Mouse (Mus musculus) limb, embryonic 10.5 days (tissue): ENCODE measurements around the gene Rassf1. TPM values are rescaled to one million over a fixed set of nuclear protein-coding genes. Genes with fewer than 3 reads are reported as not detected.

Source experiments
- DNase-seq: peaks from one replicate; pipeline ENCODE4 v3.0.0-alpha.2; 2017; ENCODE audit warnings: low spot score
- H3K27ac ChIP-seq: fragments of 300-500 bp; sonication (generic); 2 replicates; pipeline ENCODE4 v1.5.1; 2016; ENCODE audit warnings: mild to moderate bottlenecking
- H3K27me3 ChIP-seq: fragments of 300-500 bp; sonication (generic); 2 replicates; pipeline ENCODE4 v1.6.1; 2016; ENCODE audit warnings: low read depth, mild to moderate bottlenecking; ENCODE audit not compliant: poor library complexity, severe bottlenecking
- H3K36me3 ChIP-seq: fragments of 300-500 bp; sonication (generic); 2 replicates; pipeline ENCODE4 v1.6.1; 2016; ENCODE audit warnings: mild to moderate bottlenecking, moderate library complexity
- H3K4me1 ChIP-seq: fragments of 300-500 bp; sonication (generic); 2 replicates; pipeline ENCODE4 v1.6.1; 2016
- H3K4me3 ChIP-seq: fragments of 300-500 bp; sonication (generic); 2 replicates; pipeline ENCODE4 v1.5.1; 2016; ENCODE audit warnings: mild to moderate bottlenecking, moderate library complexity
- H3K9me3 ChIP-seq: fragments of 300-500 bp; sonication (generic); replicated peaks from 2 replicates; pipeline ENCODE4 v1.6.1; 2016; ENCODE audit warnings: mild to moderate bottlenecking
- WGBS: fragments of 180-500 bp; shearing (Covaris S2); methylation state at CpG from one replicate; pipeline ENCODE4 v1.1.7; 2016; 5-methylcytosine and 5-hydroxymethylcytosine counted together
- polyA plus RNA-seq: library from polyadenylated mRNA; unstranded; fragments of >200 nt; fragmentation: Nextera tagmentation; extraction: Ambion mirVana; gene quantifications from 2 replicates; pipeline ENCODE4 v1.2.1, GENCODE M21; 2016

Rassf1 gene
- polyA plus RNA-seq, 1 experiment from 2014 or later: 57.4 TPM

GRCm38 (mm10) chr9:107580501-107581317 lies 29.4 kb downstream of the Rassf1 start, which contains the start of gene Hyal3:
TSS of gene Hyal3 (plus strand) at chr9:107580818.
- DNase-seq: peak; percentile 78
- Histone ChIP-seq H3K4me3 (peak within 1 kb of the TSS; percentile 61), H3K36me3 (peaks cover 35% of the 10 kb centered on the region), H3K4me1 (peaks cover 60% of the 10 kb centered on the region), H3K27ac (peak within 1 kb of the TSS; percentile 89), H3K27me3 (no peaks in the 10 kb centered on the region), H3K9me3 (no peaks in the 10 kb centered on the region)
- WGBS: under 1% methylated on average over 32 of the region's 32 CpGs

DNA sequence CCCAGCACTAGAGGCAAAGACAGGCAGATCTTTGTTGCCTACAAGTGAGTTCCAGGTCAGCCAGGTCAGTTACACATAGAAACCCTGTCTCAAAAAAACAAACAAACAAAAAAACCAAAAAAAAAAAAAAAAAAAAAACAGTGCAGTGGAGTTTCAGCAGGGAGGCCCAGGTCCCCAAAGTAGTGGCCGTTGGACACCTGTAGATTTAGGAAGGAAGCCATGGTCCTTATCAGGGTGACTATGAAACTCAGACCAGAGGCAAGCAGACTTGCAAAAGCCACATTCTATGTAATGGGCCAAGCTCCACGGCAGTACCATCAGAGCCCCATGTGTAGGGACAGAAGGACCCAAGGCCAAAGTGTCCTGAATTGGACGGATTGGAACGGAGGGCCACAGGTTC lies 30.2 kb downstream of the Rassf1 start:
- DNase-seq: no peak
- Histone ChIP-seq H3K9me3 (no peaks in the 10 kb centered on the region), H3K4me3 (peak overlapping the region; percentile 61), H3K4me1 (peaks cover 57% of the 10 kb centered on the region), H3K27me3 (no peaks in the 10 kb centered on the region), H3K36me3 (peaks cover 35% of the 10 kb centered on the region), H3K27ac (peak overlapping the region; percentile 89)
- 80% methylated on average over 4 of the region's 4 CpGs for WGBS

DNA sequence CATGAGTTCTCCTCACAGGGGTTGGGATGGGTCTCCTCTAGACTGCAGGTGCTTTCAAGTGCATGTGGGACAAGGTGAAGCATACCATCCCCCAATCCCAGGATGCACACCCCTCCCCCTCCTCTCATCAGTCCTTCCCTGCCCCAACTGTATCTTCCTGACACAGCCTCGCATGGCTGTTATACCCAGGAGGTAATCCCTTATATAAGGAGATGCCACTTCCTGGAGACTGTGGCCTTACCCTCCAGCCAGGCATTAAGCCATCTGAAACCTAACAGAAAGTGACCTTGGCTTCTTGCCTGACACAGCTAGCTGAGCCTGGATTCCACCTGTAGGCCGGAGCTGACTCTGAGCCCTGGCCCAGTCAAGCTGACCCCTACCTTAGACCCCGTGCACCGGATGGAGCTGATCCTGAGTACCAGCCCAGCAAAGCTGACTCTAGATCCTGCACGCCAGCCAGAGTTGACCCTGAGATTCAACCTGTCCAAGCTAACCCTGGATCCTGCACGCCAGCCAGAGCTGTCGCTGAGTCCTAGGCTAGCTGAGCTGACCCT lies 31.2 kb downstream of the Rassf1 start:
- H3K27me3 ChIP-seq: no peaks in the 10 kb centered on the region
- no peak overlapping the region for H3K27ac ChIP-seq
- H3K36me3 ChIP-seq: peaks cover 35% of the 10 kb centered on the region
- 91% methylated on average over 7 of the region's 7 CpGs for WGBS
- no peaks in the 10 kb centered on the region for H3K9me3 ChIP-seq
- H3K4me1 ChIP-seq: peaks cover 48% of the 10 kb centered on the region
- 0 out of 2 replicates have a peak overlapping the region, but pooled peaks have one; percentile 2 for H3K4me3 ChIP-seq
- DNase-seq: no peak

DNA sequence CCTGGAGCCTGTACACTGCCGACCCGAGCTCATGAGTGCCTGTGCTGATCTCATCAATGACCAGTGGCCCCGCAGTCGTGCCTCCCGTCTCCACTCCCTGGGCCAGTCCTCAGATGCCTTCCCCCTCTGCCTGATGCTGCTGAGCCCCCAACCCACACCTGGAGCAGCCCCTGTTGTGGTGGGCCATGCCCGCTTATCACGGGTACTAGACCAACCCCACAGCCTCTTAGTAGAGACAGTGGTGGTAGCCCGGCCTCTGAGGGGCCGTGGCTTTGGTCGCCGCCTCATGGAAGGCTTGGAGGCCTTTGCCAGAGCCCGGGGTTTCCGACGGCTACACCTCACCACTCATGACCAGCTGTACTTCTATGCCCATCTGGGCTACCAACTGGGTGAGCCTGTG lies 31.8 kb downstream of the Rassf1 start:
- H3K4me3 ChIP-seq: no peak overlapping the region
- 95% methylated on average over 14 of the region's 14 CpGs for WGBS
- H3K36me3 ChIP-seq: peaks cover 33% of the 10 kb centered on the region
- no peak overlapping the region for H3K27ac ChIP-seq
- H3K9me3 ChIP-seq: no peaks in the 10 kb centered on the region
- DNase-seq: no peak
- H3K27me3 ChIP-seq: no peaks in the 10 kb centered on the region
- peaks cover 48% of the 10 kb centered on the region for H3K4me1 ChIP-seq

GRCm38 (mm10) chr9:107586504-107586903 lies 35.1 kb downstream of the Rassf1 start:
- DNase-seq: no peak
- H3K27ac ChIP-seq: peak overlapping the region; percentile 38; the same call in 1 of the 2 replicates
- peaks cover 49% of the 10 kb centered on the region for H3K36me3 ChIP-seq
- no peaks in the 10 kb centered on the region for H3K27me3 ChIP-seq
- 89% methylated on average over 5 of the region's 5 CpGs for WGBS
- H3K4me3 ChIP-seq: no peak overlapping the region
- H3K9me3 ChIP-seq: no peaks in the 10 kb centered on the region
- peaks cover 30% of the 10 kb centered on the region for H3K4me1 ChIP-seq

DNA sequence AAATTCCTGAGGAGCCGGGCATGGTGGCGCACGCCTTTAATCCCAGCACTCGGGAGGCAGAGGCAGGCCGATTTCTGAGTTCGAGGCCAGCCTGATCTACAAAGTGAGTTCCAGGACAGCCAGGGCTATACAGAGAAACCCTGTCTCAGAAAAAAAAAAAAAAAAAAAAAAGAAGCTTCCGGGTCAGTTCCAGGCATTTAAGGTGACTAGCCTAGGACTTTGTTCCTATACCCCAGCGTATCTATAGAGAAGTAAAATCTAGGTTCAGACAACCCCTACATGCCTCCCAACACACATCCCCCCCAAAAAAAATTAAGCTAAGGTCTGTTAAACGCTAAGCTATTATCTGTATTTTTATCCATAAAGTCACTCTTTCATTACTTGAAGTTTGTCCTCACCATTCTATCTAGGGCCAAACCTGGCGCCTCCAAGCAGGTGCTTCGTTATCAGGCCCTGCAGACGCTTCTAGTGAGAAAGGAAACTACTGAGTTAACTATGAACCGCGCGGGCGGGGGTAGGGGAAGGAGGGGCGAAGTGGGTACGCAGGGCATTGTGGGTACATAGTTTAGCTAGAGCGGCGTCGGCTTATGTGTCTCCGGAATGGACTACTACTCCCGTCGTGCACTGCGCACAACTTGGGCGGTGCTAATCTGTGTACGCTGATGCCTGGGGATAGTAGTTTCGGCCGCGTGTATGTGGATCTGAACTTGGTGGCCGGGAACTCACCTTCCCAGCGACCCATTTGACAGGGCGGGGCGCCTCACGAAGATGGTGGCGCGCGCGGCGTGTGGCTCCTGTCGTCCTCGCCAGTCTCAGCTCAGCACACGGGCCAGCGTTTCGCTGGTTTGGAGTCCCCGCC lies 35.8 kb downstream of the Rassf1 start, which contains the start of gene Ifrd2:
Gene Ifrd2, plus strand, starts transcription at position 669 of the 859 bp plus-strand sequence.
- peaks cover 56% of the 10 kb centered on the region for H3K36me3 ChIP-seq
- DNase-seq: peak; percentile 91

GRCm38 (mm10) chr9:107587833-107588639 lies 36.7 kb downstream of the Rassf1 start:
- Histone ChIP-seq H3K4me1 (peaks cover 26% of the 10 kb centered on the region), H3K9me3 (no peaks in the 10 kb centered on the region), H3K4me3 (peak overlapping the region; percentile 70), H3K27ac (peak overlapping the region; percentile 80), H3K27me3 (no peaks in the 10 kb centered on the region), H3K36me3 (peaks cover 59% of the 10 kb centered on the region)
- no peak for DNase-seq
- 5% methylated on average over 33 of the region's 33 CpGs for WGBS

More for the DNA sequence above, 35.8 kb downstream of the Rassf1 start, which contains the start of gene Ifrd2:
- peak within 1 kb of the TSS; percentile 70 for H3K4me3 ChIP-seq
- no peaks in the 10 kb centered on the region for H3K9me3 ChIP-seq
- peaks cover 25% of the 10 kb centered on the region for H3K4me1 ChIP-seq
- no peaks in the 10 kb centered on the region for H3K27me3 ChIP-seq
- peak within 1 kb of the TSS; percentile 80 for H3K27ac ChIP-seq
- 15% methylated on average over 46 of the region's 46 CpGs for WGBS

DNA sequence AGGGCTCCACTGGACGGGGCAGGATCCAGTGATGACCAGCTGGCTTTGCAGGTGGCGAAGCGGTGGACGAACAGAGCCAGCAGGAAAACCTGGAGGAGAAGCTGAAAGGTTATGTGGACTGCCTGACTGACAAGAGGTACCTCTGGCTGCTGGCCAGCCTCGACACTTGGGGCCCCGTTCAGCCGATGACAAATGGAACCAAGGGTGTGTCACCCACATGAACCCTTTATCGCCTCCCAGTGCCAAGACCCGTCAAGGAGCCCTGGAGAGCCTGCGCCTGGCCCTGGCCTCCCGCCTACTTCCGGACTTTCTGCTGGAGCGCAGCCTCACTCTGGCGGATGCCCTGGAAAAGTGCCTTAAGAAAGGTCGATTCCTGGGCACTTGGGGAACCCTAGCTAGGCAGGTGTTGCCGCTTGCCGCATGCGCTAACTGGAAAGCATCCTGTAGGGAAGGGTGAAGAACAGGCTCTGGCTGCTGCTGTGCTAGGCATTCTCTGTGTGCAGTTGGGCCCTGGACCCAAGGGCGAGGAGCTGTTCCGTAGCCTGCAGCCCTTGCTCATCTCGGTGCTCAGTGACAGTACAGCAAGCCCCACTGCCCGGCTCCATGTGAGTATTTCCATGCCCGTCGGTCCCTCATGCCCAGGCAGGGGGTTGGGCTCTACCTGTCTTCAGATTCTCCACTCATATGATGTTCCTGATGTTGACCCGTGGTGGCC lies 38.9 kb downstream of the Rassf1 start:
- H3K9me3 ChIP-seq: no peaks in the 10 kb centered on the region
- H3K36me3 ChIP-seq: peaks cover 62% of the 10 kb centered on the region
- no peak for DNase-seq
- no peaks in the 10 kb centered on the region for H3K27me3 ChIP-seq
- H3K27ac ChIP-seq: no peak overlapping the region
- peaks cover 39% of the 10 kb centered on the region for H3K4me1 ChIP-seq
- 89% methylated on average over 25 of the region's 25 CpGs for whole genome bisulfite sequencing
- no peak overlapping the region for H3K4me3 ChIP-seq

DNA sequence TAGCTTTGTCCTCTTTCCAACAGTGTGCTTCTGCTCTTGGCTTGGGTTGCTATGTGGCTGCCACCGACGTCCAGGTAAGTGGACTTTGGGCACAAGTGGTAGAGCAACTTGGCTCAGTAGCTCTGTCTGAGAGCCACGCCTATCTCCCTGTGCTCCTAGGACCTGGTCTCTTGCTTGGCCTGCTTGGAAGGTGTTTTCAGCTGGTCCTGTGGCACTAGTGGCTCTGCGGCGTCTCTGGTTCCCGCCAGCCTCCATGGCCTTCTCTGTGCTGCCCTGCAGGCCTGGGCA lies 39.4 kb downstream of the Rassf1 start:
- no peaks in the 10 kb centered on the region for H3K27me3 ChIP-seq
- peaks cover 39% of the 10 kb centered on the region for H3K4me1 ChIP-seq
- H3K27ac ChIP-seq: no peak overlapping the region
- WGBS: 98% methylated on average over 6 of the region's 6 CpGs
- H3K36me3 ChIP-seq: peaks cover 62% of the 10 kb centered on the region
- no peaks in the 10 kb centered on the region for H3K9me3 ChIP-seq
- no peak overlapping the region for H3K4me3 ChIP-seq
- DNase-seq: no peak

GRCm38 (mm10) chr9:107593101-107593976 lies 42.0 kb downstream of the Rassf1 start:
- 77% methylated on average over 11 of the region's 11 CpGs for WGBS
- H3K4me1 ChIP-seq: peaks cover 27% of the 10 kb centered on the region
- H3K9me3 ChIP-seq: no peaks in the 10 kb centered on the region
- no peaks in the 10 kb centered on the region for H3K27me3 ChIP-seq
- H3K36me3 ChIP-seq: peaks cover 65% of the 10 kb centered on the region
- H3K27ac ChIP-seq: no peak overlapping the region
- H3K4me3 ChIP-seq: no peak overlapping the region
- DNase-seq: no peak
